Mouse (Mus musculus): ENCODE measurements around the gene Megf9.

Megf9 gene

DNA sequence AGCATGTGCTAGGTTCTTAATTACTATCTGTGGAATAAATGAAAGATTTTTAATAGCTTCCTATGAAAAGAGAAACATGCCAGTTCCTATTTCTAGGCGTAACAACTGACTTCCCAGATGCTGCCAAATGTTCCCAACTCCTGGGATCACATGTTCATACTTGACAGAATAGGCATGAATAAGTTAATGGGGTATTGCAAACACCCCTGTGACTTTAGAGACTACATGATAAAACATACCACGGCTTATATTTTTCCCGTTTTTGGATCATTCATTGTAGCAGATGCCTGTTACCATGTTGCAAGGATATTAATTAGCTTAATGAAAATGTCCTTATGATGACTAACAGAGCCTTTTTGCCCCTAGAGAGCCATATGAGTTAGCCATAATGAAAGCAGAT lies 88.0 kb downstream of the Megf9 start:
- DNase-seq (ENCODE audit: low spot score in 2 of 2) = no peak

- no peak for DNase-seq (ENCODE audit: low spot score in 2 of 2)
These were observed 114.6 kb downstream of the Megf9 start for GRCm38 (mm10) chr4:70420202-70420601.

DNA sequence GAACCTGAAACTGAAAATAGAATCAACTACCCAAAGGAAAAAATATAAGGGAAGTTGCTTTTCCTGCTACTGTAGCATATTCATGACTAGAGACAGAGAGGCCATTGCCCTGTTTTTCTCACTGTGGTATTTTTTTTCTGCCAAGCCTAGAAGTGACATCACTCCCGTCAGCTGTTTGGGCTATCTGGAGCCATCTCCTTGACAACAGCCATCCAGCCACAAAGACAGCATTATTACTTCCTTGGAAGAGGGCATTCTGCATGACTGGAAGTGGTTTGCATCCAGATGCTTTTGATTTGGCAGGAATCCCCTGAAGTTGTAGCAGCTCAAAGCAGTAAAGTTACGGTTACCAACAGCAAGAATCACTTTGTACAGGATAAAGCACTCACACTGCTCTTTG lies 122.7 kb downstream of the Megf9 start:
- peak in 1 of 2 experiments; percentile 53 for DNase-seq (ENCODE audit: low spot score in 2 of 2)

GRCm38 (mm10) chr4:70409994-70410721 lies 124.6 kb downstream of the Megf9 start, which contains the start of gene Cdk5rap2:
Gene Cdk5rap2 (minus strand): TSS chr4:70410443.
- peak; percentile 97 to 98 for DNase-seq (ENCODE audit: low spot score in 2 of 2)

DNA sequence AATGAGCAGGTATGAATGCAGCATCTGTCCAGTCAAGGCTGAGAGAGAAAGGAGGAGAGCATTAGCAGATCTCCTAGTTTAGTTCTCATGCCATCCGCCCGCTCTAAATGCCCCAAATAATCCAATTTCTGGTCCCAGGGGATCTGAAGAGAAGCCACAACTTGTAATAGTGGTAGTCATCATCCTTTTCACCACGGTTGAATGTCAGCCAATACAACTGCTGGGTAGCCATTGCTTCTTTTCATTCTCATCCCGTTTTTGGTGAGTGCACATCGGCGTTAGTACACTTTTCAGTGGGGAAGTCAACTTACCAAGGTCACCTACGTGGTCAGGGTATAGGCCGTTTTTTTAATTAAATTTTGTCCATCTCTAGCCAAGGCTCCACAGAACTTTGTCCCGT lies 125.3 kb downstream of the Megf9 start:
- no peak for DNase-seq (ENCODE audit: low spot score in 2 of 2)

- peak; percentile 67 to 73 for DNase-seq (ENCODE audit: low spot score in 2 of 2)
These were observed 132.5 kb downstream of the Megf9 start for GRCm38 (mm10) chr4:70402109-70402819.

- no peak for DNase-seq (ENCODE audit: low spot score in 2 of 2)
These were observed 135.3 kb downstream of the Megf9 start for GRCm38 (mm10) chr4:70399476-70399875.

DNA sequence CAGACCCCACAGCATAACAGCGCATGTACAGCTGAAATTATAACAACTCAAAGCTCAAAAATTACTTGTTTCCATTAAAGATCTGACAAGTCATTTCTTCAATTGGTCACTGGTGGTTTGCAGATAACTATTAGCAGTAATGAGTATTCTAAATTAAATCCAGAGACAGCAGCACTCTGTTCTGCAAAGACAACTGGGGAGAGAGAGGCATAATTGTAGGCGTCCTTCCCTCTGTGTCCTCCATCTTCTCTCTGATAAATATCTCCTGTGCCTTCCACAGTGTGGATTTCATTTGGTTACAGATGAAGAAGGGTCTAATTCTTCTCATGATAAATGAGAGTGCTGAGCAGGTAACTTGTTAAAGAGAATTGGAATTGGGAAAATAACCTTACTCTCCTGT lies 135.7 kb downstream of the Megf9 start:
- no peak for DNase-seq (ENCODE audit: low spot score in 2 of 2)

GRCm38 (mm10) chr4:70398088-70398487 lies 136.7 kb downstream of the Megf9 start:
- no peak for DNase-seq (ENCODE audit: low spot score in 2 of 2)

GRCm38 (mm10) chr4:70396701-70397100 lies 138.1 kb downstream of the Megf9 start:
- DNase-seq (ENCODE audit: low spot score in 2 of 2) = no peak

GRCm38 (mm10) chr4:70394736-70395135 lies 140.1 kb downstream of the Megf9 start:
- DNase-seq (ENCODE audit: low spot score in 2 of 2) = no peak

DNA sequence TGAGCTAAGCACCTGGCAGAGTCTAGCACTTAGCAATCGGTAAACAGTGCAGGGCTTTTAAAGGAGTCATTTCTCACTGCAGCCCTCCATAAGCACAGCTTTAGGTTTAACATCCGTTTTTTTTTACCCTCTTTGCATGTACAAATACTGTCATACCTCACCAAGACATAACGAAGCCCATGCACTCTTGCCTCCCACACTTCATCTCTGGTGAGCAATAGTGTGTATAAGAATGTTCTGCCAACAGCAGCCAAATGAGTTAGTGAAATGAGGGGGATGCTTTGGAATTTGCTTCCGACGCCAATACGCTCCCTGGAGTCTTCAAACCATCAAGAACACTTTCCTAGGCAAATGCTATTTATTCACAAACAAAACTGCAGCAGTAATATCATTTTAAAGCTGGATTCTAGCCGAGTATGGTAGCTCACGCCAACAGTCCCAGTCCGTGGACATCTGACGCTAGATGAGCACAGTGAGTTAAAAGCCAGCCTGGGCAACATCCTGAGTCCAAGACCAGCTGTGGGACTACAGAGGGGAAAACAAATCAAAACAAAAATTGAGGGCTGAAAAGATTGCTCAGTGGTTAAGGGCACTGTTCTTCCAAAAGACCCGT lies 142.9 kb downstream of the Megf9 start:
- DNase-seq (ENCODE audit: low spot score in 2 of 2) = peak; percentile 20 to 21

GRCm38 (mm10) chr4:70391073-70391472 lies 143.7 kb downstream of the Megf9 start:
- DNase-seq (ENCODE audit: low spot score in 2 of 2) = no peak

- no peak for DNase-seq (ENCODE audit: low spot score in 2 of 2)
These were observed 148.6 kb downstream of the Megf9 start for GRCm38 (mm10) chr4:70386206-70386605.

DNA sequence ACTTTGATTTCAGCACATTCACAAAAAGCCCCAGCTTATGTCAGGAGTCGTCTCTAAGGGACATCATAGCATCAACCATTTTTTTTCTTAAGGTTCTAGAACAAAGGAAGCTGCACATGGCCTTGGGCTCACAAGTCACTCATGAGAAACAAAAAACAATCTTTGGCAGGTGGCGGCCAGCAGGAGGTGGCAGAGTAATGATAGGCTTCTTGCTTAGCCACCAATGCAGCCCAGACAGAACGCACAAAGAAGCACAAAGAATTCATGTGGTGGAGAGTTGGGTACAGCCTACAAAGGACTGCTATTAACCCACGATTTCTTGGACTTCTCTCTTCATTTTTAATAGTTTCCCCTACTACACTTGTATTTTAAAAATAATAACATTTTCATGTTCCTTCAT lies 157.4 kb downstream of the Megf9 start:
- no peak for DNase-seq (ENCODE audit: low spot score in 2 of 2)

Data from frontal cortex, postnatal 36 days (tissue).